Mouse (Mus musculus): ENCODE results near the gene Mindy2.

DNA sequence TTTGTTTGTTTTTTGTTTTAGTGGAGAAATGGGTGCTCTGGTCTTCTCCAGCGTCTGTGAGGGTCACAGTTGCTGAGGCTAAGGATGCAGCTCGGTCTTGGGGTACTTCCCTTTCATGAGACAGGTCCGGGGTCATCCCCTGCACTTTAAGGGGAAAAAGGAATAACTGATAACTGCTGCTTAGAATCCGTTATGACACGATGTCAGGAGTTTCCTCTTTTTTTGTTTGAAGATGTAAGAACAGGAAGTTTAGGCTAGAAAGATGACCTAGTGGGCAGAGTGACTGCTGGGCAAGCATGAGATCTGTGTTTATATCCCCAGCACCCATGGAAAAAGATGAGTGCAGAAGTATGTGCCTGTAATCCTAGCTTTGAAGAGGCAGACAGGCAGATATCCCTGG, 71.8 kb downstream of the Mindy2 start:
- TF ChIP-seq POLR2A (IDR thresholded peaks at IDR 0.05; ENCODE audit: insufficient read length, low read depth) (no peak), USF1 (IDR thresholded peaks at IDR 0.05; ENCODE audit: low read depth) (no peak)

Measured in myocyte (in vitro differentiated cells).